Mouse (Mus musculus) liver, adult 10 weeks (tissue): Measurements from ENCODE around the gene Olfr453. TPM values are rescaled to one million over a fixed set of nuclear protein-coding genes. Genes with fewer than 3 reads are reported as not detected.

Source experiments
- polyA plus RNA-seq: library from polyadenylated mRNA; stranded (reverse); fragments of 350-450 nt; fragmentation: Illumina TruSeq; extraction: RNeasy Lipid Tissue Mini Kit (QIAGEN cat#74804); gene quantifications from one replicate; pipeline ENCODE4 v1.2.3, GENCODE M21; 2014; ENCODE audit warnings: low read depth, low replicate concordance

Gene Olfr453
- polyA plus RNA-seq = not detected

DNA sequence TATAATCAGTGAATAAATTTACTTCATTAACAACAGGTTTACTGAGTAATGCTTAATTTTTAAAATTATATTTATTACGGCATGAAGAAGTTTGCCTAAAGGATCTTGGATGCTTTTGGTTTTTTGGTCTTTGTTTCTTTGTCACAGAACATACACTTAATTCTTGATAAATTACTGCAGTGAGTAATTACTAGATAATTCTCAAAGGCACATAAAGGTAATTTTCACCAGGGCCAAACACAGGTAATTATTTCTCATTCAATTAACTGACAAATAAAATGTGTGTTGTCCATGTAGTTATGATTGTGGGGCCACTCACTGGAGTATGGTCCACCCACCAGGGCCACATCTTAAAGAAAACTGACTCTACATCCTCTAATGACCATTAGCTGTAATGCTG, at the start of gene Olfr453:
Olfr453 (plus strand) TSS at position 301 of the 400 bp plus-strand sequence.

GRCm38 (mm10) chr6:42709291-42710211, 29.6 kb upstream of the Olfr453 start, which contains the start of gene Tcaf1:
TSS of gene Tcaf1 (minus strand) at chr6:42710088.

GRCm38 (mm10) chr6:42756104-42756503, 16.9 kb downstream of the Olfr453 start, which contains the start of gene Olfr38:
TSS of gene Olfr38 (plus strand) at chr6:42756404.

DNA sequence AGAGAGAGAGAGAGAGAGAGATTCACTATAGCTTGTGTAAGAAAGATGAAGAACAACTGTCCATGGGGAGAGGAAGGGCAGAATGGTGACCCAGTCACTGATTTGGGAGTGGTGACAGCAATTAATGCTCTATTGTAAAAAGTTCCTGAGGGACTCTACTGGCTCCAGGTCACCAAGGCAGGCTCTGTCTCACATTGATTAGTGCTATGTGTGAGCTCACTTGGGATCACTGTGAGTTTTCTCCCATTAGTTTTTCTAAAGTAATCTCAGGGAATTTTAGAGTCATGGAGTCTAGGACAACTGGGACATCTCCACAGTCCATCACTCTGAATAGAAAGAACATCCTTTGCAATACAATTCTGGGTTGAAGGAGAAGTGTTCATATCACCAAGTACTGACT, 45.6 kb downstream of the Olfr453 start, which contains the start of gene Olfr452:
Olfr452 (plus strand) TSS at position 301 of the 400 bp plus-strand sequence.

Other genes with a start within 250 kb of the Olfr453 start
- not detected for gene Olfr455, start 191.8 kb upstream of the Olfr453 start, polyA plus RNA-seq
- gene Tcaf3, start 141.7 kb upstream of the Olfr453 start, polyA plus RNA-seq = not detected
- 0.58 TPM for gene Tcaf2, start 94.1 kb upstream of the Olfr453 start, polyA plus RNA-seq
- gene Tcaf1, start 29.3 kb upstream of the Olfr453 start, polyA plus RNA-seq = 2.4 TPM
- gene Olfr38, start 17.0 kb downstream of the Olfr453 start, polyA plus RNA-seq = not detected
- not detected for gene Olfr452, start 45.7 kb downstream of the Olfr453 start, polyA plus RNA-seq
- not detected for gene Olfr450, start 72.6 kb downstream of the Olfr453 start, polyA plus RNA-seq
- not detected for gene Olfr449, start 95.0 kb downstream of the Olfr453 start, polyA plus RNA-seq
- gene Olfr448, start 151.1 kb downstream of the Olfr453 start, polyA plus RNA-seq = not detected
- not detected for gene Olfr447, start 169.5 kb downstream of the Olfr453 start, polyA plus RNA-seq
- gene Olfr446, start 182.0 kb downstream of the Olfr453 start, polyA plus RNA-seq = not detected
- not detected for gene Olfr444, start 209.7 kb downstream of the Olfr453 start, polyA plus RNA-seq